10 mouse cellular contexts compared by ENCODE assay signal in genomic region chr10:111746067-111746878, GRCm38 (mm10).
DNase-seq lines count a peak whose midpoint lies in the region; ATAC-seq and TF ChIP-seq lines count a peak whose summit lies in the region.
"Had no signal": no experiment of that assay in that cellular context is flagged by ENCODE, and none has a peak within 500 bp of the region (broad histone marks: within the 10 kb centered on the region; RNA-seq: fewer than 3 reads in every experiment).

No protein-coding gene starts in this region.

- no peaks in the 10 kb centered on the region for H3K9me3 ChIP-seq in lung, embryonic 15.5 days
- H3K9me3 ChIP-seq in liver, embryonic 14.5 days (ENCODE audit: control insufficient read depth, low read length), result no peaks in the 10 kb centered on the region

- no peak overlapping the region for H3K4me3 ChIP-seq in lung, embryonic 15.5 days
- no peak overlapping the region for H3K4me3 ChIP-seq in lung, adult 2 months (replicated peaks; ENCODE audit: extremely low read depth, low read depth, low read length)
- H3K4me3 ChIP-seq in liver, embryonic 14.5 days (ENCODE audit: insufficient read depth in 1 of 2, low read depth in 2 of 2, low read length in 2 of 2), result no peak overlapping the region

- no peaks in the 10 kb centered on the region for H3K27me3 ChIP-seq in lung, embryonic 15.5 days
- H3K27me3 ChIP-seq in liver, embryonic 14.5 days (ENCODE audit: control insufficient read depth, insufficient read depth, low read length), result no peaks in the 10 kb centered on the region

- peaks cover 10% of the 10 kb centered on the region for H3K4me1 ChIP-seq in lung, embryonic 15.5 days
- H3K4me1 ChIP-seq in lung, adult 2 months (ENCODE audit: control insufficient read depth, insufficient read depth, low read length), result no peaks in the 10 kb centered on the region
- no peaks in the 10 kb centered on the region for H3K4me1 ChIP-seq in liver, embryonic 14.5 days (replicated peaks; ENCODE audit: control insufficient read depth in 2 of 2, insufficient read depth in 2 of 2, low read length in 1 of 2)

- no peak overlapping the region for H3K9ac ChIP-seq in lung, embryonic 15.5 days
- no peak overlapping the region for H3K9ac ChIP-seq in liver, embryonic 14.5 days (replicated peaks)

- no peak for TF ChIP-seq EP300 in liver, embryonic 14.5 days (IDR thresholded peaks at IDR 0.05; ENCODE audit: low read depth)

- no peaks in the 10 kb centered on the region for H3K36me3 ChIP-seq in lung, embryonic 15.5 days
- H3K36me3 ChIP-seq in liver, embryonic 14.5 days (replicated peaks; ENCODE audit: control insufficient read depth, insufficient read depth, low read depth), result no peaks in the 10 kb centered on the region

- no peak for TF ChIP-seq CTCF in lung, adult 2 months (IDR thresholded peaks at IDR 0.05; ENCODE audit: insufficient read depth, low read length)
- TF ChIP-seq CTCF in liver, embryonic 14.5 days (IDR thresholded peaks at IDR 0.05; ENCODE audit: low read depth), result no peak

- peak; percentile 62 for ATAC-seq in lung, embryonic 15.5 days (ENCODE audit: borderline replicate concordance, extremely low read depth, low FRiP score, low TSS enrichment)
- peak; percentile 89 for ATAC-seq in granulocyte monocyte progenitor cell, adult 5-6 weeks (replicated peaks; ENCODE audit: poor library complexity, severe bottlenecking)
- peak; percentile 52 for ATAC-seq in liver, embryonic 14.5 days (ENCODE audit: insufficient read depth)

- TF ChIP-seq POLR2A in lung, adult 2 months (IDR thresholded peaks at IDR 0.05; ENCODE audit: borderline replicate concordance, extremely low read depth, low read depth, low read length), result no peak

- H3K27ac ChIP-seq in lung, embryonic 15.5 days, result no peak overlapping the region
- no peak overlapping the region for H3K27ac ChIP-seq in liver, embryonic 14.5 days

- H3K4me2 ChIP-seq in lung, embryonic 15.5 days, result no peak overlapping the region
- no peak overlapping the region for H3K4me2 ChIP-seq in liver, embryonic 14.5 days (ENCODE audit: low read depth)

- WGBS in lung, embryonic 15.5 days, result 65% methylated on average over 12 of the region's 12 CpGs
- 71% methylated on average over 12 of the region's 12 CpGs for WGBS in lung, adult 2 months
- 29% methylated on average over 12 of the region's 12 CpGs for WGBS in liver, embryonic 14.5 days (ENCODE audit: insufficient replicate concordance)

- DNase-seq in lung, adult 2 months, result no peak
- DNase-seq in liver, embryonic 14.5 days (ENCODE audit: low read depth in 3 of 3, low spot score in 3 of 3), result no peak
- DNase-seq in frontal cortex, postnatal 25 days (ENCODE audit: low spot score in 2 of 2), result no peak
- DNase-seq in left cerebral cortex, adult 18-20 months (ENCODE audit: low spot score in 2 of 2), result no peak
- no peak for DNase-seq in kidney, adult 18-20 months
- DNase-seq: gastrocnemius, postnatal 36 days; kidney, postnatal 36 days; left cerebral cortex, postnatal 4 days had no signal
